Mouse (Mus musculus) frontal cortex, postnatal 25 days (tissue): ENCODE results near the gene Tysnd1.

Experiments
- DNase-seq, 2 experiments: peaks; one replicate each; pipeline ENCODE4 v3.0.0; 2022; ENCODE audit warnings: low spot score in 2 of 2

Tysnd1 gene

DNA sequence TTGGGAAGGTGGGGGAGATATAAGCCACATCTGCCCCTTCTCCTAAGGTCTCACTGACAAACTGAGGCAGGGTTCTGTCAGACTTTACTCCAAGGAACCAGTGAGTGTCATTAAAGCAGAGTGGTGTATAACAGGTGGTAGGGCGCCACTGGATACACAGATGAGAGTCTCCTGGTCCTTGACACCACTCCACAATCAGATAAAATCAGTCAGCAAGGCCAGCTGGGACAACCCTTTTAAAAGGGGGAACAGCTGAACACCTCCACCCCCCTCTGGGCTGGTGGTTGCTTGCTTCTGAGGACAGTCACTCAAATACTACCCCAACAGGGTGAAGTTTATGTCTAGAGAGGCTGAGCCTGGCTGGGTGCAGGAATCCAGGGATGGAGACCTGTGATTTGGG lies 42.2 kb downstream of the Tysnd1 start:
- DNase-seq = no peak

DNA sequence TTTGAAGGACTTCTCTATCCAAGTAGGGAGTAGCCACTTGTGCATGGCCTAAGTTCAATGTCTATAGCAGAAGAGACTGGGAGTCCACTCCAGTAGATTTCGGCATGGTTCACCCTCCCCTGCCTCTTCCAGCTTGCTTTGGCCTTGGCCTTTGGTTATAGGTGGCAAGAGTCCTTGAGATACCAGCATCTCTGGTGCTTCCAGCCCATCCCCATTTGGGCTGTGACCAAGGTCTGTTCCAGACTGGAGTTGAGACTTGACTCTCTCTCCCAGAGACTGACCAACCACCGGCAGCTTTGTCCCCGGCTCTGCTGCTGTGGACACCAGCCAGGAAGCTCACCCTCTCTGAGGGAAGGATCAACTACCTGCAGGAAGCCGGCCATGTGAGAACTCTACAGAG lies 42.8 kb downstream of the Tysnd1 start:
- DNase-seq = no peak

DNA sequence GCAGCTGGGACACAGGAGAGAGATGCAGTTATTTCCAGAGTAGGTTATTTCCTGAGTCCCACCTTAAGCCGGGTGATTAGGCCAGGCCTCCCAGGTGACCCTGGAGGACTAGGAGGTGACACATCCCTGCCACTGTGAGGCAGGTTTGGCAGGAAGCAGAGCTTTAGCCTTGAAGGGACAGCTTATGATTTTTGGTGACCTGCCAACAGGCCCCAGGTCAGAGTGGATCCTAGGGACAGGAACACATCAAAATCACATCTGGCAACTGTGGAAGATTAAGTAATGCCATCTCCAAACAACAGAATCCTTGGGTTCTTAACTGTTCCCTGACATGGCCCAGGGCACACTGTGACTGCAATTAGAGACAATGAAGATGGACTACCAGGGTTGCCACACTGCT lies 46.0 kb downstream of the Tysnd1 start:
- no peak for DNase-seq

- no peak for DNase-seq
Measured at GRCm38 (mm10) chr10:61741873-61742272, 46.6 kb downstream of the Tysnd1 start.

DNA sequence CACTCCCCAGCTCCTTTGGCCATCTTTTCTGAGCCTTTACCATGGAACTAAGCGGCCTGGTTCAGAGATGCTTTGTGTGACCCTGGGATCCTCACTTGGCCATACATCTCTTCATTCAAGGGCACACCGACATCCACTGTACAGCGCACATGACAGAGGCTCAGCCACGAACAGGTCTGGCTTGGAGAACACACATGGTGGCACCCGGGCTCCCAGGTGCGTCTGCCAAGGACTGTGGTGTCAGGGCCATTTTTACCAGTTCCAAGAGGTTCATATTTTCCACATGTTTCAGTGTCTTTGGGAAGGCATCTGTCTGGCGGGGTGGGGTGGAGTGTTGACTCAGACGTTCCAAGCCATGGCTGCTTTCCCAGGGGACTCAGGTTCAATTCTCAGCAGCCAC lies 47.0 kb downstream of the Tysnd1 start:
- DNase-seq = no peak

- no peak for DNase-seq
Measured at GRCm38 (mm10) chr10:61745133-61745532, 49.8 kb downstream of the Tysnd1 start.

DNA sequence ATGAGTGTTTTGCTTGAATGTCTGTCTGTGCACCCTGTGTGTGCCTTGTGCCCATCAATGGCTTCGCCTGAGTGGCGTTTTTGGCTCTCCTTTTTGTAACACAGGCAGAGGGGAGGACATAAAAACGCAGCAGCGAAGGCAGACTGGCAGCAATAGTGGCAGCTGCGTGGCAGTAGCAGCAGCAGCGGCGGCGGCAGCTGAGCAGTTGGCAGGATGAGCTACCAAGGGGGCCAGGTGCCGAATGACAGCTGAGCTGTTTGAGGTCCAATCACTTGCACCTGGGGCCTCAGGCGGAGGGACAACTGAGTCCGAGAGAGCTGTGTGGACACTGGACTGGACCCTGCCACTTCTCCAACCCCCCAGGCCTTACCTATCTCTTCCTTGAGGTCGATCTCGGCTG lies 52.0 kb downstream of the Tysnd1 start:
- DNase-seq = no peak

DNA sequence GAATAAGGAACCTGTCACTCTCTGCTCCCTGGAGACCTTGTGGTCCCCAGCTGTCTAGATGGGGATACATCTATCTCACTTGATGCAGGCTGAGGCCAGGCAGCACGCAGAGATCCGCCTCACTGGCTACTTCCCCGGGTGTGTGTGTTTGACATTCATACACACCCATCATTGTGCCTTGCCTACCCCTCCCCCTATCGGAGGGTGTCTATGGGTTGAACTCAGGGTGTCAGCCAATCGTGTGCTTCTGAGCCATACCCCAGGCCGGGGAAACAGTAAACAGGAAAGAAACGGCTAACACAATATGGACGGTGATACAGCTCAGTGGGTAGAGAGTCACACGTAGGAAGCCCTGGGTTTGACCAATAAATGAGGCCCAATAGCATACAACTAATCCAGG lies 54.7 kb downstream of the Tysnd1 start:
- no peak for DNase-seq

DNA sequence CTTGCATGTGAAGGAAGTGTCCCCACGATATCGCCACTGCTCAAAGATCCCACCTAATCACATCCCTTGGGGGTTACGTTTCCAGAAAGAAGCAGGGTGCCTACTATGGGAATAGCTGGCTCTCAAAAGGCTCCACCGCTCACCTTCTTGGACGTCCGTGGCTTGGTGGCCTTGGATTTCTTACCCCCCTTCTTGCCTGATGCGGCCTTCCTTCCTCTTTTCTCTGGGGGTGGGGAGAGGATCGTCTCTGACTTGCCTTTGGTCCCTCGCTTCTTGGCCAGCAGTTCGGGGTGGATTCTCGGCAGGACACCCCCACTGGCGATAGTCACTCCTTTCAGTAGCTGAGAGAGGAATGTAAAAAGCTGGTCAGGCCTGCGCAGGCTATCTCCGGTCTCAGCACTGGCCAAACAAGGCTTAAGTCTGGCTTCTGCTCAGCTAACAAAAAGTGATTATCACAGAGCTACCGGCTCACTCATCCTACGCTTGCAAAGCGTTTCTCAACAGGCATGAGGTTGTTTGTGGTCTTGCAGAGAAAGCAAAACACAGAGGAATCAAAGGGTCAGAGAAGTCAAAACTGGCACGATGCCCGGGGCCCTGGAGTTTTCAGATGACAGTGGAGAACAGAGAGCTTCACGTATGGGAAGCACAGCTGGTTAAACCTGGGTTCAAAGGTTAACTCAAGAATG lies 56.4 kb downstream of the Tysnd1 start:
- DNase-seq = no peak
